Mouse (Mus musculus) liver, embryonic 11.5 days (tissue): ENCODE measurements at regions not wholly inside any gene's neighbourhood (a gene's known extent, or its start where the extent isn't known, plus 50 kb on each side); places are given as distances from the start of the nearest gene placed in this dataset.

Experiments
- ATAC-seq: fragments of 200-750 bp; cut with Nextera tagmentation; replicated peaks from 2 replicates; pipeline ENCODE4 v1.8.0; 2017; ENCODE audit warnings: moderate number of reproducible peaks, mild to moderate bottlenecking, moderate TSS enrichment, moderate library complexity; ENCODE audit not compliant: low FRiP score
- DNase-seq: peaks from one replicate; pipeline ENCODE4 v3.0.0-alpha.2; 2017; ENCODE audit warnings: low spot score
- H3K27ac ChIP-seq: fragments of 300-500 bp; sonication (generic); 2 replicates; pipeline ENCODE4 v1.5.1; 2014; ENCODE audit warnings: mild to moderate bottlenecking, low read depth, low read length, control low read depth
- H3K27me3 ChIP-seq: fragments of 300-500 bp; sonication (generic); replicated peaks from 2 replicates; pipeline ENCODE4 v1.6.1; 2014; ENCODE audit warnings: low read length, mixed read lengths; ENCODE audit not compliant: control insufficient read depth, insufficient read depth
- H3K36me3 ChIP-seq: fragments of 300-500 bp; sonication (generic); 2 replicates; pipeline ENCODE4 v1.6.1; 2014; ENCODE audit warnings: mild to moderate bottlenecking, low read length, moderate library complexity, mixed read lengths; ENCODE audit not compliant: control insufficient read depth, insufficient read depth
- H3K4me1 ChIP-seq: fragments of 300-500 bp; sonication (generic); replicated peaks from 2 replicates; pipeline ENCODE4 v1.6.1; 2014; ENCODE audit warnings: low read length, mixed read lengths; ENCODE audit not compliant: control insufficient read depth, insufficient read depth
- H3K4me2 ChIP-seq: fragments of 300-500 bp; sonication (generic); 2 replicates; pipeline ENCODE4 v1.6.1; 2014; ENCODE audit warnings: mild to moderate bottlenecking, control low read depth, moderate library complexity
- H3K4me3 ChIP-seq: fragments of 300-500 bp; sonication (generic); 2 replicates; pipeline ENCODE4 v1.5.1; 2014; ENCODE audit warnings: low read depth, low read length, control low read depth
- H3K9ac ChIP-seq: fragments of 300-500 bp; sonication (generic); 2 replicates; pipeline ENCODE4 v1.6.1; 2014; ENCODE audit warnings: low read depth, low read length, control low read depth
- H3K9me3 ChIP-seq: fragments of 300-500 bp; sonication (generic); 2 replicates; pipeline ENCODE4 v1.6.1; 2016; ENCODE audit warnings: low read length, inconsistent platforms, mixed read lengths; ENCODE audit not compliant: control insufficient read depth
- WGBS: fragments of 180-500 bp; shearing (Covaris S2); extraction: QIAGEN DNeasy Blood & Tissue Kit; methylation state at CpG from one replicate; pipeline ENCODE4 v1.1.7; 2014; 5-methylcytosine and 5-hydroxymethylcytosine counted together

- Histone ChIP-seq H3K9me3 (no peaks in the 10 kb centered on the region), H3K36me3 (no peaks in the 10 kb centered on the region), H3K27ac (no peak overlapping the region), H3K4me1 (no peaks in the 10 kb centered on the region), H3K9ac (no peak overlapping the region), H3K4me3 (no peak overlapping the region), H3K4me2 (no peak overlapping the region), H3K27me3 (no peaks in the 10 kb centered on the region)
- DNase-seq = no peak
- 77% methylated on average over 5 of the region's 5 CpGs for WGBS
- no peak for ATAC-seq
Observed at GRCm38 (mm10) chr8:96174996-96175395, 286.6 kb upstream of the Got2 start.

DNA sequence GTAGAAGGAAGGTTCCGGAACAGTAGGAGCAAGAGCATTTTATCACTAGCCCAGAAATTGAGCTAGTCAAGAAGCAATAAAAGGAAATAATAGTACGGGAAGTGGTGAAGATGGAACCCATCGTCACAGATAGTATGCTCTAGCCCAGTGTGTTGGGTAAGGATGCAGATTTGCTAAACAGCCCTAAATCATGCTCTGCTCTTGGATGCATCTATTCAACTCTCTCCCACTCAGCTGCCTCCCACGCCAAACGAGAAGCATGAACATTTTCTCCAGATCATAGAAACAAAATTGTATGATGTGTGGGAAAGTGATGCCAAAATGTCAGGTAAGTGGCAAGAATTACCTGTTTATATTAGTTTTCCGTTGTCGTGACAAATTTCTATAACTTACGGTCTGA lies 276.6 kb upstream of the Got2 start:
- Histone ChIP-seq H3K27me3 (no peaks in the 10 kb centered on the region), H3K4me1 (no peaks in the 10 kb centered on the region), H3K9ac (no peak overlapping the region), H3K4me2 (no peak overlapping the region), H3K36me3 (no peaks in the 10 kb centered on the region), H3K4me3 (no peak overlapping the region), H3K9me3 (no peaks in the 10 kb centered on the region), H3K27ac (no peak overlapping the region)
- ATAC-seq (no peak), DNase-seq (no peak)
- 88% methylated on average over 8 of the region's 8 CpGs for WGBS

DNA sequence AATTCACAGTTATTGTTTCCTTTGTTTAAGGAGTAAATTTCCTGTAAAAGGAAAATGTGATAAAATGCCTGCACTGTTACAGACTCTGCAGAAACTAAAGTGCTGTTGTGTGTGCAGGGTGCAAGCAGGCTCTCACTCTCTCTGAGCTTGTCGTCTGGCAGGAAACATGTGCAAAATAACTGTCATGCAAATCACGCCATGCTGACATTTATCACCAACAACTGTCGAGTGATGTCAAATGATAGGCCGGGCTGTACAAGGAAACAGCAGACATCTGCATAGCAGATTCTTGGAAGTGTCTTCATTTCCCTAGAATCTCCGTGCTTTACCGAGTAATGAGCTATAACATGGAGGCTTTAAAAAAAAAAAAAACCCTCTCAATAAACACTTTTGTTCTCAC lies 271.6 kb upstream of the Got2 start:
- no peak overlapping the region for H3K27ac ChIP-seq
- DNase-seq = no peak
- H3K9me3 ChIP-seq = no peaks in the 10 kb centered on the region
- ATAC-seq = no peak
- no peaks in the 10 kb centered on the region for H3K27me3 ChIP-seq
- no peak overlapping the region for H3K4me3 ChIP-seq
- H3K4me2 ChIP-seq = no peak overlapping the region
- WGBS = 41% methylated on average over 6 of the region's 6 CpGs
- no peak overlapping the region for H3K9ac ChIP-seq
- H3K36me3 ChIP-seq = no peaks in the 10 kb centered on the region
- H3K4me1 ChIP-seq = no peaks in the 10 kb centered on the region

GRCm38 (mm10) chr8:96152496-96153250 lies 264.3 kb upstream of the Got2 start:
- no peak for DNase-seq
- no peaks in the 10 kb centered on the region for H3K4me1 ChIP-seq
- no peak overlapping the region for H3K4me2 ChIP-seq
- no peaks in the 10 kb centered on the region for H3K36me3 ChIP-seq
- H3K4me3 ChIP-seq = no peak overlapping the region
- H3K9ac ChIP-seq = no peak overlapping the region
- H3K27me3 ChIP-seq = no peaks in the 10 kb centered on the region
- WGBS = 35% methylated on average over 12 of the region's 12 CpGs
- ATAC-seq = peak; percentile 67; the same call in 1 of the 2 replicates
- H3K9me3 ChIP-seq = no peaks in the 10 kb centered on the region
- no peak overlapping the region for H3K27ac ChIP-seq

GRCm38 (mm10) chr8:96152056-96152455 lies 263.7 kb upstream of the Got2 start:
- no peaks in the 10 kb centered on the region for H3K9me3 ChIP-seq
- DNase-seq (no peak), ATAC-seq (no peak)
- H3K27me3 ChIP-seq = no peaks in the 10 kb centered on the region
- H3K36me3 ChIP-seq = no peaks in the 10 kb centered on the region
- 60% methylated on average over 10 of the region's 10 CpGs for WGBS
- no peak overlapping the region for H3K4me2 ChIP-seq
- H3K4me3 ChIP-seq = no peak overlapping the region
- H3K9ac ChIP-seq = no peak overlapping the region
- H3K4me1 ChIP-seq = no peaks in the 10 kb centered on the region
- H3K27ac ChIP-seq = no peak overlapping the region

DNA sequence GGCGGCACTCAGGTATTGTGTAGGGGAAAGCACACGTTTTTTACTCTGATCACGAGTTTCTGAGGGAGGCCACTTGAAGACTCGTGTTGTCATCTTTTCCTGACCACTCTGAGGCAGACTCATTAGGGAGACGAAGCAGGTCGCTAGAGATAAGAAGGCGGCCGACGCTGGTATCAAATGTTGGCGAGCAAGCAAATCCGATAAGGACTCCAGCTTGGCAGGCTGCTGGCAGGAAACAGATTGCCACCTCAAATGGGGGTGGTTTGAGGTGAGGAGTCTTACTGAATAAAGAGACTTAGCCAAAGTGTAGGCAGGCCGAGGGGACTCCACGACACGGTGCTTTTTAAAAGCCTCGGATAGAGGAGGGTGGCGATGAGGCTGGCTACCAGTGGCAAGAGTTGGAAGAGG lies 262.7 kb upstream of the Got2 start:
- Histone ChIP-seq H3K27ac (no peak overlapping the region), H3K4me1 (no peaks in the 10 kb centered on the region), H3K27me3 (no peaks in the 10 kb centered on the region), H3K4me3 (no peak overlapping the region), H3K9ac (no peak overlapping the region), H3K9me3 (no peaks in the 10 kb centered on the region), H3K36me3 (no peaks in the 10 kb centered on the region), H3K4me2 (no peak overlapping the region)
- WGBS = 42% methylated on average over 16 of the region's 16 CpGs
- ATAC-seq = 0 out of 2 replicates have a peak, but pooled peaks have one; percentile 39
- no peak for DNase-seq

DNA sequence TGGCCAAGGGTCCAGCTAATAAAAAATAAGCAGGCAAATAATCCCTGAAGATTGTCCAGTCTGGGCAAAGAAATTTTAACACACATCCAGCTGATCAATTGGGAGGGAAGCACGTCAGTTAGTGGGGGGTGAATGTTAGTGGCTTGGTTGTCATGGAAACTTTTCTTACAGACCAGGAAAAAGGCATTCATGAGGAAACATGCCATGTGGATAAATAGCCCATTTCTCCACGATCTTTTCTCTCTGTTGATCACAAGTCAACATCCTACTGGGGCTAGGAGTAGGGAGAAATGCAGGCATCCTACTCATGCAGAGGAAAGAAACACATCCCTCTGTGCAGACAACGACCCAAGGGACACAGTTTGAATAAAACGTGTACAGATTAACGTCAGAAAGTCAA lies 243.8 kb upstream of the Got2 start:
- H3K36me3 ChIP-seq = no peaks in the 10 kb centered on the region
- WGBS = 51% methylated on average over 5 of the region's 5 CpGs
- no peak overlapping the region for H3K9ac ChIP-seq
- no peaks in the 10 kb centered on the region for H3K27me3 ChIP-seq
- no peaks in the 10 kb centered on the region for H3K9me3 ChIP-seq
- H3K4me1 ChIP-seq = no peaks in the 10 kb centered on the region
- ATAC-seq (no peak), DNase-seq (no peak)
- no peak overlapping the region for H3K4me2 ChIP-seq
- no peak overlapping the region for H3K4me3 ChIP-seq
- H3K27ac ChIP-seq = no peak overlapping the region

DNA sequence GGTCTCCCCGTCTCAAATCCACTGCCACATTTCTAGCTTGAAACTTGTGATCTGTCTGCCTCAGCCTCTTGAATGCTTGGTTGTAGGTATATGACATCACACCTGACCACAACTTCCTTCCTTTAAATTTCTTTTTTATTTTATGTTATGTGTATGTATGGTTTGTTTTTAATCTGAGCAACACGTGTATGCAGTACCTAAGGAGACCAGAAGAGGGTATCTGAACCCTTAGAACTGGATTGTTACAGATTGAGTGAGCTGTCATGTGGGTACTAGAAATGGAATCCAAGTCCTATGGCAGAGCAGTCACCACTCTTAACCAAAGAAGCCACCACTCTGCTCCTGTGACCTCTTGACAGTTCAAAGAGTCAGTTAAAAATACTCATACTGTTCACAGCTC lies 240.0 kb upstream of the Got2 start:
- DNase-seq (no peak), ATAC-seq (no peak)
- WGBS = 70% methylated on average over 2 of the region's 2 CpGs
- Histone ChIP-seq H3K27ac (no peak overlapping the region), H3K9me3 (no peaks in the 10 kb centered on the region), H3K9ac (no peak overlapping the region), H3K4me1 (no peaks in the 10 kb centered on the region), H3K4me2 (no peak overlapping the region), H3K36me3 (no peaks in the 10 kb centered on the region), H3K27me3 (no peaks in the 10 kb centered on the region), H3K4me3 (no peak overlapping the region)

GRCm38 (mm10) chr8:96100817-96101216 lies 212.5 kb upstream of the Got2 start:
- H3K4me2 ChIP-seq = no peak overlapping the region
- DNase-seq (no peak), ATAC-seq (no peak)
- no peaks in the 10 kb centered on the region for H3K9me3 ChIP-seq
- no peak overlapping the region for H3K27ac ChIP-seq
- no peaks in the 10 kb centered on the region for H3K4me1 ChIP-seq
- no peaks in the 10 kb centered on the region for H3K36me3 ChIP-seq
- H3K4me3 ChIP-seq = no peak overlapping the region
- no peak overlapping the region for H3K9ac ChIP-seq
- WGBS = 76% methylated on average over 5 of the region's 5 CpGs
- H3K27me3 ChIP-seq = no peaks in the 10 kb centered on the region
